Mouse (Mus musculus) intestine, embryonic 15.5 days (tissue): ENCODE data around the gene Slc35f3. TPM values are rescaled to one million over a fixed set of nuclear protein-coding genes. Genes with fewer than 3 reads are reported as not detected.
"Not testable (repeated sequence)": the region's sequence is repeated elsewhere in the genome, so short reads cannot be mapped to it uniquely, and the experiment has no call there.

ENCODE experiments used
- ATAC-seq: fragments of 200-750 bp; cut with Nextera tagmentation; 2 replicates; pipeline ENCODE4 v1.8.0; 2017; ENCODE audit warnings: moderate TSS enrichment, moderate library complexity
- H3K27ac ChIP-seq: fragments of 300-500 bp; sonication (generic); 2 replicates; pipeline ENCODE4 v1.5.1; 2015; ENCODE audit warnings: mild to moderate bottlenecking, inconsistent platforms
- H3K27me3 ChIP-seq: fragments of 300-500 bp; sonication (generic); replicated peaks from 2 replicates; pipeline ENCODE4 v1.6.1; 2015; ENCODE audit warnings: inconsistent platforms
- H3K36me3 ChIP-seq: fragments of 300-500 bp; sonication (generic); 2 replicates; pipeline ENCODE4 v1.6.1; 2015; ENCODE audit warnings: inconsistent platforms
- H3K4me1 ChIP-seq: fragments of 300-500 bp; sonication (generic); replicated peaks from 2 replicates; pipeline ENCODE4 v1.6.1; 2015; ENCODE audit warnings: inconsistent platforms
- H3K4me2 ChIP-seq: fragments of 300-500 bp; sonication (generic); replicated peaks from 2 replicates; pipeline ENCODE4 v1.6.1; 2015; ENCODE audit warnings: mild to moderate bottlenecking, inconsistent platforms
- H3K4me3 ChIP-seq: fragments of 300-500 bp; sonication (generic); replicated peaks from 2 replicates; pipeline ENCODE4 v1.5.1; 2015; ENCODE audit warnings: inconsistent platforms
- H3K9ac ChIP-seq: fragments of 300-500 bp; sonication (generic); 2 replicates; pipeline ENCODE4 v1.6.1; 2015; ENCODE audit warnings: inconsistent platforms
- H3K9me3 ChIP-seq: fragments of 300-500 bp; sonication (generic); 2 replicates; pipeline ENCODE4 v1.6.1; 2016; ENCODE audit warnings: inconsistent platforms
- WGBS: fragments of 180-500 bp; shearing (Covaris S2); methylation state at CpG from one replicate; pipeline ENCODE4 v1.1.7; 2015; 5-methylcytosine and 5-hydroxymethylcytosine counted together
- polyA plus RNA-seq: library from polyadenylated mRNA; unstranded; fragments of >200 nt; fragmentation: Nextera tagmentation; extraction: Ambion mirVana; gene quantifications from 2 replicates; pipeline ENCODE4 v1.2.1, GENCODE M21; 2015

Slc35f3 gene
- polyA plus RNA-seq, 1 experiment from 2014 or later = 0.60 TPM

GRCm38 (mm10) chr8:126381299-126381698 is 82.9 kb downstream of the Slc35f3 start:
- Histone ChIP-seq H3K36me3 (no peaks in the 10 kb centered on the region), H3K4me3 (no peak overlapping the region), H3K4me2 (no peak overlapping the region), H3K27ac (no peak overlapping the region), H3K9me3 (no peaks in the 10 kb centered on the region), H3K27me3 (no peaks in the 10 kb centered on the region), H3K4me1 (no peaks in the 10 kb centered on the region), H3K9ac (no peak overlapping the region)
- no peak for ATAC-seq
- WGBS = 77% methylated on average over 7 of the region's 7 CpGs

GRCm38 (mm10) chr8:126382216-126382615 is 83.9 kb downstream of the Slc35f3 start:
- H3K4me3 ChIP-seq = no peak overlapping the region
- H3K36me3 ChIP-seq = no peaks in the 10 kb centered on the region
- no peak overlapping the region for H3K9ac ChIP-seq
- H3K27ac ChIP-seq = no peak overlapping the region
- no peaks in the 10 kb centered on the region for H3K4me1 ChIP-seq
- 37% methylated on average over 14 of the region's 14 CpGs for WGBS
- no peak for ATAC-seq
- no peak overlapping the region for H3K4me2 ChIP-seq
- H3K9me3 ChIP-seq = no peaks in the 10 kb centered on the region
- H3K27me3 ChIP-seq = no peaks in the 10 kb centered on the region

- Histone ChIP-seq H3K27ac (no peak overlapping the region), H3K4me3 (no peak overlapping the region), H3K27me3 (no peaks in the 10 kb centered on the region), H3K9me3 (no peaks in the 10 kb centered on the region), H3K9ac (no peak overlapping the region), H3K4me1 (no peaks in the 10 kb centered on the region), H3K36me3 (no peaks in the 10 kb centered on the region), H3K4me2 (no peak overlapping the region)
- 71% methylated on average over 5 of the region's 5 CpGs for WGBS
- no peak for ATAC-seq
Measured at GRCm38 (mm10) chr8:126382749-126383148, 84.4 kb downstream of the Slc35f3 start.

- Histone ChIP-seq H3K36me3 (no peaks in the 10 kb centered on the region), H3K27me3 (no peaks in the 10 kb centered on the region), H3K4me1 (no peaks in the 10 kb centered on the region), H3K27ac (no peak overlapping the region), H3K4me3 (no peak overlapping the region), H3K9me3 (no peaks in the 10 kb centered on the region), H3K4me2 (no peak overlapping the region), H3K9ac (no peak overlapping the region)
- no peak for ATAC-seq
- WGBS = 81% methylated on average over 4 of the region's 4 CpGs
Measured at GRCm38 (mm10) chr8:126387566-126387965, 89.2 kb downstream of the Slc35f3 start.

GRCm38 (mm10) chr8:126391541-126391940 is 93.2 kb downstream of the Slc35f3 start:
- H3K27ac ChIP-seq = no peak overlapping the region
- H3K9ac ChIP-seq = no peak overlapping the region
- 56% methylated on average over 2 of the region's 2 CpGs for WGBS
- H3K36me3 ChIP-seq = no peaks in the 10 kb centered on the region
- no peak overlapping the region for H3K4me3 ChIP-seq
- H3K27me3 ChIP-seq = no peaks in the 10 kb centered on the region
- ATAC-seq = no peak
- no peak overlapping the region for H3K4me2 ChIP-seq
- H3K9me3 ChIP-seq = no peaks in the 10 kb centered on the region
- no peaks in the 10 kb centered on the region for H3K4me1 ChIP-seq

- 78% methylated on average over 9 of the region's 9 CpGs for WGBS
- H3K9ac ChIP-seq = no peak overlapping the region
- no peak overlapping the region for H3K4me3 ChIP-seq
- no peak overlapping the region for H3K27ac ChIP-seq
- no peak for ATAC-seq
- H3K27me3 ChIP-seq = no peaks in the 10 kb centered on the region
- no peak overlapping the region for H3K4me2 ChIP-seq
- H3K36me3 ChIP-seq = no peaks in the 10 kb centered on the region
- H3K4me1 ChIP-seq = no peaks in the 10 kb centered on the region
- no peaks in the 10 kb centered on the region for H3K9me3 ChIP-seq
Measured at GRCm38 (mm10) chr8:126395386-126395785, 97.0 kb downstream of the Slc35f3 start.

GRCm38 (mm10) chr8:126395917-126396316 is 97.6 kb downstream of the Slc35f3 start:
- WGBS = 72% methylated on average over 5 of the region's 5 CpGs

GRCm38 (mm10) chr8:126398349-126398748 is 100.0 kb downstream of the Slc35f3 start:
- no peaks in the 10 kb centered on the region for H3K4me1 ChIP-seq

More at GRCm38 (mm10) chr8:126395917-126396316, 97.6 kb downstream of the Slc35f3 start:
- no peak overlapping the region for H3K27ac ChIP-seq
- no peaks in the 10 kb centered on the region for H3K9me3 ChIP-seq
- no peaks in the 10 kb centered on the region for H3K27me3 ChIP-seq
- ATAC-seq = no peak
- H3K4me1 ChIP-seq = no peaks in the 10 kb centered on the region
- no peak overlapping the region for H3K9ac ChIP-seq
- no peaks in the 10 kb centered on the region for H3K36me3 ChIP-seq
- no peak overlapping the region for H3K4me2 ChIP-seq
- no peak overlapping the region for H3K4me3 ChIP-seq

GRCm38 (mm10) chr8:126404550-126404949 is 106.2 kb downstream of the Slc35f3 start:
- not testable (repeated sequence) for H3K4me2 ChIP-seq, ATAC-seq, H3K4me3 ChIP-seq, H3K4me1 ChIP-seq, H3K27ac ChIP-seq, H3K9me3 ChIP-seq, H3K27me3 ChIP-seq, H3K36me3 ChIP-seq, H3K9ac ChIP-seq

More at GRCm38 (mm10) chr8:126398349-126398748, 100.0 kb downstream of the Slc35f3 start:
- 64% methylated on average over 3 of the region's 3 CpGs for WGBS
- no peaks in the 10 kb centered on the region for H3K9me3 ChIP-seq
- no peak overlapping the region for H3K4me2 ChIP-seq
- no peaks in the 10 kb centered on the region for H3K27me3 ChIP-seq
- no peak overlapping the region for H3K9ac ChIP-seq
- no peak overlapping the region for H3K27ac ChIP-seq
- no peaks in the 10 kb centered on the region for H3K36me3 ChIP-seq
- no peak for ATAC-seq
- H3K4me3 ChIP-seq = no peak overlapping the region

- H3K36me3 ChIP-seq = no peaks in the 10 kb centered on the region
- no peaks in the 10 kb centered on the region for H3K9me3 ChIP-seq
- H3K4me2 ChIP-seq = no peak overlapping the region
- H3K27ac ChIP-seq = no peak overlapping the region
- no peak overlapping the region for H3K9ac ChIP-seq
- no peaks in the 10 kb centered on the region for H3K27me3 ChIP-seq
- no peaks in the 10 kb centered on the region for H3K4me1 ChIP-seq
- ATAC-seq = no peak
- 71% methylated on average over 4 of the region's 4 CpGs for WGBS
- no peak overlapping the region for H3K4me3 ChIP-seq
Measured at GRCm38 (mm10) chr8:126405030-126405429, 106.7 kb downstream of the Slc35f3 start.

GRCm38 (mm10) chr8:126420834-126421233 is 122.5 kb downstream of the Slc35f3 start:
- no peak overlapping the region for H3K27ac ChIP-seq
- no peak overlapping the region for H3K4me2 ChIP-seq
- H3K9ac ChIP-seq = no peak overlapping the region
- H3K4me3 ChIP-seq = no peak overlapping the region
- no peaks in the 10 kb centered on the region for H3K36me3 ChIP-seq
- no peaks in the 10 kb centered on the region for H3K9me3 ChIP-seq
- 73% methylated on average over 3 of the region's 3 CpGs for WGBS
- no peak for ATAC-seq
- peaks cover 9% of the 10 kb centered on the region; the same call in 1 of the 2 replicates for H3K4me1 ChIP-seq
- no peaks in the 10 kb centered on the region for H3K27me3 ChIP-seq

- Histone ChIP-seq H3K9ac (peak within 1 kb of the TSS; percentile 92), H3K36me3 (peaks cover 10% of the 10 kb centered on the region; the same call in 1 of the 2 replicates), H3K4me3 (peak within 1 kb of the TSS; percentile 94), H3K27ac (peak within 1 kb of the TSS; percentile 78), H3K9me3 (no peaks in the 10 kb centered on the region), H3K4me2 (peak within 1 kb of the TSS; percentile 83), H3K27me3 (no peaks in the 10 kb centered on the region), H3K4me1 (peaks cover 9% of the 10 kb centered on the region; the same call in 1 of the 2 replicates)
- ATAC-seq = peak; percentile 98
- WGBS = under 1% methylated on average over 61 of the region's 61 CpGs
Measured at GRCm38 (mm10) chr8:126422174-126422919, 124.0 kb downstream of the Slc35f3 start, which contains the start of gene Coa6. TSS of gene Coa6 (plus strand) at chr8:126422515.

GRCm38 (mm10) chr8:126422920-126423300 is 124.6 kb downstream of the Slc35f3 start:
- peak; percentile 50 for ATAC-seq
- 5% methylated on average over 9 of the region's 9 CpGs for WGBS
- no peaks in the 10 kb centered on the region for H3K27me3 ChIP-seq
- H3K4me1 ChIP-seq = peaks cover 9% of the 10 kb centered on the region; the same call in 1 of the 2 replicates
- peak overlapping the region; percentile 92 for H3K9ac ChIP-seq
- H3K9me3 ChIP-seq = no peaks in the 10 kb centered on the region
- peaks cover 15% of the 10 kb centered on the region; the same call in 1 of the 2 replicates for H3K36me3 ChIP-seq
- peak overlapping the region; percentile 78 for H3K27ac ChIP-seq
- H3K4me2 ChIP-seq = peak overlapping the region; percentile 83
- H3K4me3 ChIP-seq = peak overlapping the region; percentile 94
